Mouse (Mus musculus) heart, postnatal 14 days (tissue): Measurements from ENCODE around the gene Mavs. TPM values are rescaled to one million over a fixed set of nuclear protein-coding genes. Genes with fewer than 3 reads are reported as not detected.

Experiments
- DNase-seq, 2 experiments: peaks; one replicate each; pipeline ENCODE4 v3.0.0; 2021 to 2022
- intact Hi-C: fragments of 180-260 bp; cut with DNase I; formaldehyde crosslinking; loops from one replicate; pipeline ENCODE4 v1.15.1; 2025
- long read RNA-seq, 2 experiments: library from polyadenylated mRNA; stranded (forward); transcript quantifications; one replicate each; pipeline ENCODE4 v2.0.0; 2021
- total RNA-seq, 2 experiments: library from RNA; stranded (reverse); gene quantifications; 2 replicates each; pipeline ENCODE4 v1.2.3; 2021

The Mavs gene
- 10 to 100 TPM; 52.1 to 54.8 TPM for total RNA-seq
- long read RNA-seq, experiment 1, transcript Mavs-202 (7 exons, 3,057 nt): minor isoform, 20 of 94 reads
- long read RNA-seq, experiment 1, transcript Mavs-201 (7 exons, 2,867 nt): major isoform, 32 of 94 reads
- long read RNA-seq, experiment 1, partial matches to known transcripts: 17 of 94 reads
- long read RNA-seq, experiment 1, other reads (novel, unspliced or antisense): 23 of 94 reads
- long read RNA-seq, experiment 2, transcript Mavs-202 (7 exons, 3,057 nt): major isoform, 22 of 83 reads
- long read RNA-seq, experiment 2, transcript Mavs-201 (7 exons, 2,867 nt): major isoform, 22 of 83 reads
- long read RNA-seq, experiment 2, partial matches to known transcripts: 11 of 83 reads
- long read RNA-seq, experiment 2, other reads (novel, unspliced or antisense): 28 of 83 reads

GRCm38 (mm10) chr2:131233307-131234126 lies at the start of gene Mavs:
Gene Mavs (plus strand): TSS chr2:131234063.
- intact Hi-C loops: loop anchor here (2.0 kb wide), 1 partner anchor 17 kb away; no protein-coding TSS in a partner anchor

GRCm38 (mm10) chr2:131186343-131186742 lies 47.5 kb upstream of the Mavs start:
- intact Hi-C loops: no loop called here
- no peak for DNase-seq

More at GRCm38 (mm10) chr2:131233307-131234126, at the start of gene Mavs:
- DNase-seq: peak; percentile 95 to 96

- intact Hi-C loops: no loop called here
These were observed 46.9 kb upstream of the Mavs start, which contains the start of the genes Cdc25b and Spef1 for GRCm38 (mm10) chr2:131186771-131187601. Gene Cdc25b (plus strand): TSS chr2:131186949. Gene Spef1 (minus strand): TSS chr2:131187282.

GRCm38 (mm10) chr2:131187602-131187922 lies 46.3 kb upstream of the Mavs start:
- DNase-seq: no peak

More at GRCm38 (mm10) chr2:131186771-131187601, 46.9 kb upstream of the Mavs start, which contains the start of the genes Cdc25b and Spef1:
- peak; percentile 84 to 89 for DNase-seq

GRCm38 (mm10) chr2:131188311-131188710 lies 45.6 kb upstream of the Mavs start:
- intact Hi-C loops: no loop called here
- no peak for DNase-seq

More at GRCm38 (mm10) chr2:131187602-131187922, 46.3 kb upstream of the Mavs start:
- intact Hi-C loops: no loop called here

GRCm38 (mm10) chr2:131189521-131190309 lies 44.1 kb upstream of the Mavs start:
- no peak for DNase-seq
- intact Hi-C loops: no loop called here

DNA sequence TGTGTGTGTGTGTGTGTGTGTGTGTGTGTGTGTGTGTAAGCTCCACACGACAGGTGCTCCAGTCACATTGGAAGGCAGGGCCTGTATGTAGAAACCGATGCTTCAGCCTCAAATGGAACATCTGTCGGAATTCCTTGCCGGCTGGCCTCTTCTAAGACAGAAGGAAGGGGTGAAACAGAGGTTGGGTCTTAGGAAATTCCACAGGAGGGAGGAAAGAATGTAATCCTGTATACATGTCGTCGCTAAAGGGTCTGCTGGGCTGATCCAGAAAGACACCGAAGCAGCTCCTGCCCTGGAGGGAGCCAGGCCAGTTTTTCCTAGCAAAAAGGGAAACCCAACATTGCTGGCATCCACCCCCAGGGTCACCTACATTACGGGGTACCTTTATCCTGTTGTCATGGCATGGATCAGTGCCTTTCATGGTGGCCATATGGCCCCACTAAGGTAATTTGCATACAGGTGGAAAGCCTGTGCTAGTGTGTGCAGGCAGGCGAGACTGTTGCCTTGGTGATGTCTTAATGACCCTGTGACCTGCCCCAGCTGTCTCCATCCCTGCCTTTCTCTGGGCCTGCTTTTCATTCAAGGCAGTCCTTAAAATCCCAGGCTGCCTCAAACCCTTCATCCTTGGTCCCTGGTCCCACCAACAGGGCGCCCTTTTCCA lies 43.4 kb upstream of the Mavs start:
- intact Hi-C loops: no loop called here
- no peak for DNase-seq

GRCm38 (mm10) chr2:131191005-131191390 lies 42.9 kb upstream of the Mavs start:
- intact Hi-C loops: no loop called here
- DNase-seq: no peak

DNA sequence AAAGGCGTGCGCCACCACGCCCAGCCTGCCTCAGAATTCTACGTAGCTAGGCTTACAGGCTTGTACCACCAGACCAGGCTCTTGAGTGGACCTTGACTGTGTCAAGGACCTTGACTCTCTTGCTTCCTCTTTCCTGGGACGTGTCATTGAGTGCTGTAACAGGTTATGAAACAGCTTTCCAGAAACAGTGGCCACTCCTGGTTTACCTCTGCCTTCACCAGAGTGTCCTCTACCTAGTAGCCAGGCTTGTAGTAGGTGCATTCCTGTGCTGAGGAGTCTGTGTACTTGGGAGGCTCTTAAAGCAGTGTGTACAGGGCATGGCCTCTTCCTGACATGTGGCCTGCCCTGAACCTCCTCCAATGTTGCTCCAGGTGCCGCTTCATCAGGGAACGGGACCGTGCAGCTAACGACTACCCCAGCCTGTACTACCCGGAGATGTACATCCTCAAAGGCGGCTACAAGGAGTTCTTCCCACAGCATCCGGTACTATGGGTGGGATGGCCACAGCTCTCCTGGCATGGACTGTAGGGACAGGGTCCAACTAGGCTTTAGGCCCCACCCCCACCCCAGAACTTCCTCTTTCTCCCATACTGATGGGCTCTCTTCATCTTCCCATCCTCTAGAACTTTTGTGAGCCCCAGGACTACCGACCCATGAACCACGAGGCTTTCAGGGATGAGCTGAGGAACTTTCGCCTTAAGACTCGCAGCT lies 37.1 kb upstream of the Mavs start:
- intact Hi-C loops: no loop called here
- no peak for DNase-seq

GRCm38 (mm10) chr2:131200710-131201109 lies 33.2 kb upstream of the Mavs start:
- no peak for DNase-seq
- intact Hi-C loops: no loop called here

DNA sequence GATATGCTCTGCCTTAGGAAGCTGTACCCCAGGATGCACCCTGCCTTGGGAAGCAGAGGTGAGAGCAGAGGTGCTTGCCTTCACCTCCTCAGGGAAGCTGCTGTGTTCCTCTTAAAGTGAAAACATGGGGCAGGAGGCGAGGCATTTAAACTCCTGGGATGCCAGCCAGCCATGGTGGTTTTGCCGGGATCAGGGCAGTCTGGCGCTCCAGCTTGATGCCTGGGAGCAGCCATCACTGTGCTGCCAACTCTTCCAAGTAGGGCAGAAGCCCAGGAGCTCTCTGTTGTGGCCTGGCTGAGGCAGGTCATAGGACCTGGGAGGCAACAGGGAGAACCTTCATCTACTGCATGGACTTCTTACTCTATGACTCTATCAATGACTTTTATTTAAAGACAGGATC lies 32.6 kb upstream of the Mavs start:
- intact Hi-C loops: no loop called here
- DNase-seq: no peak

GRCm38 (mm10) chr2:131203816-131204409 lies 29.9 kb upstream of the Mavs start:
- intact Hi-C loops: no loop called here

GRCm38 (mm10) chr2:131204410-131204981 lies 29.4 kb upstream of the Mavs start:
- DNase-seq: peak; percentile 92 to 97
- intact Hi-C loops: no loop called here

More at GRCm38 (mm10) chr2:131203816-131204409, 29.9 kb upstream of the Mavs start:
- DNase-seq: no peak

GRCm38 (mm10) chr2:131205521-131206182 lies 28.2 kb upstream of the Mavs start:
- no peak for DNase-seq
- intact Hi-C loops: no loop called here

DNA sequence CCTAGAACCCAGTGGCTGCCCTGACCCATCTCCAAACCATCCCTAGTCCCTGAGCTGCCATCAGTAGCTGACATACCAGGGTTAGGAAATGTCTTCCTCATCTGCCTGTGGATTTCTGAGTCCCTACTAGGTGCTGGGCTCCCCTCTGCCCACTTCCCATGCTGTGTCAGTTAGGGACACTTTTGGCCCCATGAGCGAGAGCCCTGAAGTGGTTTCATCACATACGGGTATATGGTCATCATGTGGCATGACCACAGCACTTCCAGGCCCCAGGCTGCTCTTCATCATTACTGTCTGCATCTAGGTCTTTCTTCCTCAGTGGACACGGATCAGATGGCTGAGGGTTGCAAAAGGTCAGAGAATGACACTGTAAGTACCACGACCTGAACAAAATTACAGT lies 27.1 kb upstream of the Mavs start, which contains the start of gene Ap5s1:
Ap5s1 (plus strand) TSS at position 301 of the 400 bp plus-strand sequence.
- no peak for DNase-seq
- intact Hi-C loops: no loop called here

GRCm38 (mm10) chr2:131208356-131208755 lies 25.5 kb upstream of the Mavs start:
- intact Hi-C loops: loop anchor here (2.0 kb wide), 1 partner anchor 28 kb away; the partner anchor contains the start of gene Cenpb
- no peak for DNase-seq
